Mouse (Mus musculus): ENCODE measurements around the gene Pyy.

DNA sequence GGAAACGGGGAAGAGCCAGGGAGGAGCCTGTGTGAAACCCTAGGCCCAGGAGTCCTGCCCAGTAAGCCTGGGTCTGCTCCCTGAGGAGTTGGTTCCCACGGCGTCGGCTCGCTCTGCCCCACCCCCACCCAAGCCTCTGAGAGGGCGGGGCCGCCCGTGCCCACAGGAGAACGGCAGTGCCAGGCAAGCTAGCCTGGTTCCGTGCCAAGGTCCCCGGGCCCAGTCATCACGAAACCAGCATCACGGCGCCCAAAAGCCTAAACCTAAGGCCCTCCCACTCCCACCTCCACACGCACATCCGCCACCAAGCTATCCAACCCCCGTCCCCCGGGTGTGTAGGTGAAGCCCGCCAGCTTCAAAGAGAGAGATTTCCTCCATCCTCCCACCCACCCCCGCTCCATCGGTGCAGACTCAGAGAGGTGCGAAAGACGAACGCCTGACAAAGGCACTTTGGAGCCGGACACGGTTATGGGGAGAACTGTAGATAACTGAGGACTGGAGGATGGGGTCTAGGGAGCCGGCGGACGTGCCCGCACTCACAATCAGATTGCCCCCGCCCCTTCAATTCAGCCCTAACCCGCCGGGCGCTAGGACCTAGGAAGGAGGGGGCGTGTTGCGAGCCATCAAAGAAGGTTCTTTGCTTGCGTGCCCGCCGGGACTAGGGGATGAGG, 20.4 kb downstream of the Pyy start:
- TF ChIP-seq TAL1 (IDR thresholded peaks at IDR 0.05; ENCODE audit: low read length), result no peak
- TF ChIP-seq GATA1 (IDR thresholded peaks at IDR 0.05; ENCODE audit: low read length), result peak; percentile 20; the same call in 1 of the 2 replicates

All from erythroblast, embryonic 14.5 days (primary cell).